Mouse (Mus musculus): Measurements from ENCODE around the gene Zfp518b.

DNA sequence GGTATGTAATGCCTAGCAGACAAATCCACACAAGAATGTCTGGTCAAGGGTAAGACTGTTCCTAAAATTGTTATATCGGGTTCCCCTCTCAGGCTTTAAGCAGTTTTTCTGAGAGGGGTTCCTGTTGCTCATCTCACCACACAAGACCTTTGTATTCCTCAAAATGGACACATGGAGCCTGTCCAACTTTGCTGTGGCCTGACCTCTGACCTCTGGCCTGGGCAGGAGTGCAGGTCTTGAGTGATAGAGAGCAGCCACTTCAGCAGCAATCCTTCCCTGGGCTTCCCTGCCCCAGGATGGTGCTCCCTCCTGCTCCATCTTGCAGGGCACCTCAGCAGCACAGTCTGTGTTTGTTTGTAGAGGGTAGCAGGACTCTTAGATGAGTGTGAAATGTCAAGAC, 48.9 kb downstream of the Zfp518b start:
- no peak for TF ChIP-seq CTCF (IDR thresholded peaks at IDR 0.05; ENCODE audit: insufficient read depth, low read depth, low read length)
- TF ChIP-seq POLR2A (IDR thresholded peaks at IDR 0.05; ENCODE audit: insufficient read depth, low read depth, low read length): no peak

Data from olfactory bulb, adult 2 months (tissue).